Mouse (Mus musculus): ENCODE results near the gene Olfr1209.

Olfr1209 gene

DNA sequence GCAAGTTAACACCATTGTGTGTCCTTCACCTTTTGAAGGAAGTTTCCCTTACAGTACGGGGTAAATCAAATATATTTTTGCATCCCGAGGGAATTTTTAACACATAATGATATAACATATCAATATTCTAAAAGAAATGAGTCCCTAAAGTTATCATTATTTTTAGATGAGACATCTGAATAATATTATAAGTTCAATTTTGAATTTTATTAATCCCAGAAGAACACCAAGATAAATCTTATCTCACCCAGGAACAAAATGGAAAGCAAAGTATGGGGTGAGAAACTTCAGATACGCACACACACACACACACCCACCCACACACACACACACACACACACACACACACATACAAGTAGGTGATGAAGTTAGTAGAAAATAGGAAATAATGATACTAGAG lies at the start of gene Olfr1209:
Gene Olfr1209 (minus strand): TSS at position 101 of the 400 bp plus-strand sequence.
- no peak for DNase-seq (ENCODE audit: low read depth, low spot score)

DNA sequence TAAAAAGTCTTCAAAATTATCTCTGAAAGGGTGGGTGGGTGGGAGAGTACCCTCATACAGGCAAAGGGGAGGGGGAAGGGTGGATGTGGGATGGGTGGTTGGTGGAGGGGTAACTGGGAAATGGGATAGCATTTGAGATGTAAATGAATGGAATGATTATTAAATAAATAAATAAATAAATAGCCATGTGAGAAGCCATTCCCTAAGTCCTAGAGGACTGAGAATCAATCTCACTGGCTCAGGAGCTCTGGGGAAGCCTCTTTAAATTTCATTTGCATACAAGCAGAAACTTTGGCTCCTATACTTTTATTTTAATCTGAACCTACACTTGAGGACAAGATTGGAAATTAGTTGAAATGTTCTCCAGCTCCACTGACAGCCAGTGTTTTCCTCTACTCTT lies 38.7 kb upstream of the Olfr1209 start, which contains the start of gene Olfr1212:
Gene Olfr1212 (plus strand): TSS at position 301 of the 400 bp plus-strand sequence.
- no peak for DNase-seq (ENCODE audit: low read depth, low spot score)

DNA sequence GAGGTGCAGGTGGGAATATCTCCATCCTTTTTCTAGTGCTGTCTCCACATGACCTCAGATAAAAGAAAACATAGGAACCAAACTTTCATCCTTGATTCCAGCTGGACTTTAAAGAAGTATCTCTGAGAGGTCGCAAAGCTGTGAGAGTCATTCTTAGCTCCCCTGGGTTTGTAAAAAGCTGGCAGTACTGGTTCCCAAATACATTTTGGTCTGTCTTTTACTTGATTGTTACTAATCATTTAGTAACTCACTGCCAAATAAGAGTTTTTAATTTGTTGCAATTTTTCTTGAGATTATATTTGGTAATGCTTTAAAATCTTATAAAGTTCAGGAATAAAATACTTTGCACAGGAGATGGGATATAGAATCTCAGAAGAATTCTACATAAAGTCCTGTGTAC lies 23.1 kb upstream of the Olfr1209 start, which contains the start of gene Olfr1211:
Gene Olfr1211 (minus strand): TSS at position 101 of the 400 bp plus-strand sequence.
- DNase-seq (ENCODE audit: low read depth, low spot score), result peak; percentile 4

DNA sequence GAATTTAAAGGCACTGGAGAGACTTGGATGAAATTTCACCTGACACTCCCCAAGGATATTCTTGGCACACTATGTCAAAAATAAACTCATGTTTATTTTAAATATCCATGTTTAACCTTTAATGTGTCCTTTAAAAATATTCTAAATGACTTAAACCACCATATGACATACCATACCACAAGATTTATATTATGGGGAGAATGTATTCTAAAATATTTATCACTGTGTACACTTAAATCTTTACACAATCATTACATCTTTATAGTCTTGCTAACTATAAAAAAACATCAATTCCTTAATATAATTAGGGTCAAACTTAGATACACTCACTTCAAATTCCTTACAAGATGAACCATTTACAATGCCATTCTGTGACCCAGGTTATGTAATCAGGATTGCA lies 12.7 kb downstream of the Olfr1209 start, which contains the start of gene Olfr1208:
Gene Olfr1208 (minus strand): TSS at position 101 of the 400 bp plus-strand sequence.
- no peak for DNase-seq (ENCODE audit: low read depth, low spot score)

DNA sequence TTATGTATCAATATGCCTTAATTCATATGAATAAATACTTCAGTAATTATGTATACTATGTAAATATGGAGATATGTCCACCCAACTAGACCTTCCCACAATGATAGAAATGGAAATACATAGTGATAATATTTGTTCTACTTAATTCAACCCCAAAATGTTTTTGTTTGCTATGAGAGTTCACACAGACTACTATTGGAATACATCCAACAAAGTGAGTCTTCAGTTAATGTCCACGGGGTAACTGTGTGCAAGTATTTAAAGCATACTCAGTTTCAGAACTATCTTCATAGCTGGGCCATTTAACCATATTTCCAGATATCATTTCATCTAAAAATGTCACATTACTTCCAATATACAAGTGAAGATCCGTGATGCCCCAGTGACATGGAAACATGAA lies 52.0 kb downstream of the Olfr1209 start, which contains the start of gene Olfr1206:
Gene Olfr1206 (plus strand): TSS at position 301 of the 400 bp plus-strand sequence.
- no peak for DNase-seq (ENCODE audit: low read depth, low spot score)

Measured in brain, adult 2 months (tissue).